Mouse (Mus musculus) bone marrow macrophage, adult 2 months (primary cell): Measurements from ENCODE around the gene Dnajb3.

Experiments
- CTCF ChIP-seq: IDR thresholded peaks from 2 replicates; pipeline ENCODE4 v1.5.1; 2012; ENCODE audit warnings: low read depth, mild to moderate bottlenecking, low read length, moderate library complexity
- POLR2A ChIP-seq: IDR thresholded peaks from 2 replicates; pipeline ENCODE4 v1.6.1; 2012; ENCODE audit warnings: mild to moderate bottlenecking, low read depth, low read length, borderline replicate concordance

DNA sequence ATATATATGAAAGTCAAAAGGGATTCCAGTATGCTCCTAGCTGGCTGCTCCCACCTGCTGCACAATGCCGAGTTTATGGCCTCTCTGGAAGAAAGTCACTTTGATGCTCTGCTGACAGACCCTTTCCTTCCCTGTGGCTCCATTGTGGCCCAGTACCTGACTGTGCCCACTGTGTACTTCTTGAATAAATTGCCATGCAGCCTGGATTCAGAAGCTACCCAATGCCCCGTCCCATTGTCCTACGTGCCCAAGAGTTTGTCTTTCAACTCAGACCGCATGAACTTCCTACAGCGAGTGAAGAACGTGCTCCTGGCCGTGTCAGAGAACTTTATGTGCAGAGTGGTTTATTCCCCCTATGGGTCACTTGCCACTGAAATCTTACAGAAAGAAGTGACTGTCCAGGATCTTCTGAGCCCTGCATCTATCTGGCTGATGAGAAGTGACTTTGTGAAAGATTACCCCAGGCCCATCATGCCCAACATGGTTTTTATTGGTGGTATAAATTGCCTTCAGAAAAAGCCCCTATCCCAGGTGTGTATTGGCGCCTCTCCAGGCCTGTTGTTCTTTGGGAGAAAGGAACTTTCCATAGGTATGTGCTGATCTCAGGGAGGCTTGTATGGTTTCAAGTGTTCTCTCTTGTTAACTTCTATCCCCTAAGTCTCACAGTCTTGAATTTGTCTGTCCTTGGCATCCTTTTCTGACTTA is 6.9 kb upstream of the Dnajb3 start:
- no peak for TF ChIP-seq CTCF
- no peak for TF ChIP-seq POLR2A
